Mouse (Mus musculus) left cerebral cortex, adult 9 months (tissue): ENCODE data around the gene Dxo.

ENCODE experiments used
- DNase-seq, 2 experiments: peaks; one replicate each; pipeline ENCODE4 v3.0.0; 2022; ENCODE audit warnings: low spot score in 2 of 2

Dxo gene

DNA sequence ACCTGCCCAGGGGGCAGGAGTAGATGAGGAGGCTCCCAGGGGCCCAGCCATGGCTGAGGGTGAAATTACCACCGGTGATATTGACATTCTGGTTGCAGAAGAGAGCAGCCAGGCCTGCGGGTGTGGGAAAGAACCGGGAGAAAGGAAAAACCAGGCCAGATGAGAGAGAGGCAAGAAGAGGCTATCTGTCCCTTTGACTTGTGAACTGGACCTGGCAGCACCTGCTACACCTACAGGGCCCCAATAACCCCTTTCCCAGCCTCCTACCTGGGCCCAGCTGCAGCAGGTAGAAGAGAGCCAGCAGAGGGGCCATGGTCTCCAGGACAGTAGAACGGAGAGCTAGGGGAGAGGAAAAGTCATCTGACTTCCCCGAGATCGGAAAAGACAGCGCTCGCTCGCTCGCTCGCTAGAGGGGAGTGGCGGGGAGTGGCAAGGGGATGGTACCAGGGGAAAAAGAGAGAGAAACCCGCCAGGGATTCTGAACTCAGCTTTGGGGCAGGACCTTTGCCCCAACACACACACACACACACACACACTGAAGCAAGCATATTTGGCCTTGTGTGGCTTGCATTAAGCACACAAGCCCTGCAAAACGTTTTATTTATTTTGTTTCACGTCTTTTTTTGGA, 45.0 kb downstream of the Dxo start, which contains the start of gene Gm20547:
Gene Gm20547, minus strand, starts transcription at position 360 of the 628 bp plus-strand sequence.
- DNase-seq, result no peak

DNA sequence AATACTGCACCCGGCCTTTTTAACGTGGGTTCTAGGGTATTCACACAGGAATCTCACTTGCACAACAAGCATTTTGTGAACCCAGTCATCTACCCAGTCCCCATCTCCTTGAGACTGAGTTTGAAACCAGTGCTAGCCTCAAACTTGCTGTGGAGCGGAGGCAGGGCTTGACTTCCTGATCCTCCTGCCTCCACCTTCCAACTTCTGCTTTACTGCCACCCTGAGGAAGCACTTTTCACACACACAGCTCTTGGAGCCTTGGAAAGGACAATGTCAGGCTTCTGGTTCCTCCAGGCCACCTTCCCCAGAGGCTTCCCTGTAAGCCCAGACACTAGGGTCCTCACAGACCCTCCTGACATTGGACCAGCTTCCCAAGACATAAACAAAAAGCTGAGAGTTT, 46.5 kb downstream of the Dxo start:
- DNase-seq, result no peak

DNA sequence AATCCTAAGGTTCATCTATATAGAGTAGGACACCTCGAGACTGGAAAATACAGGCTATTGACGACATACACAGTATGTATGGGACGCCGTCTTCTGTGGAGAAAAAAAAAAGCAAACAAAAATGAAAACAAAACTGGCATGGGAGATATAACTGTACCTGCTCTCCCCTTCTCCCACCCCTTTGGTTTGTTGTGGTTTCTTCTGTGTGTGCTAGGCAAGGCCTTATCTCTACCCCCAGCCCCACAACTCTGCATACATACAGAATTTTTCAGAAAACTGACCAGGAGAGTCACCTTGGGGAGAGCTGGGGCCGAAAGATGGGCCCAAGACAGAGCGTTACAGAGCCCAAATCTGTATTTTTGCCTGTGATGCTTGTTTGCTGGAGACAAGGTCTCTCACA, 47.9 kb downstream of the Dxo start:
- no peak for DNase-seq

DNA sequence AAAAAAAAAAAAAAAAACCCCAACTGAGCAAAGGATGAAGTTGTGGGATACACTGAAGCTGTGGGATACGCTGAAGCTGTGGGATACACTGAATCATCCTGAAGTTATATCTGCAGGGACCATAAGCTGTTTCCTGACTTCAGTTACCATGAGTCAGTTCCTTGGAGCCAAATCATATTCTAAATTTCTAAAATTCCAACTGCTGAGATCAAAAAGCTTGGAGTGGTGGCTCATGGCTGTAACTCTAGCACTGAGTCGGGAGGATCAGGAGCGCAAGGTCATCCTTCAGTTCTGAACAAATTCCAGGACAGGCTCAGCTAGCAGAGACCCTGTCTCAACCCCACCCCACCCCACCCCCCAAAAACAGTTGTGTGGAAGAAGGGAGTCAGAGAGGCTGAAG, 48.8 kb downstream of the Dxo start:
- DNase-seq, result no peak

DNA sequence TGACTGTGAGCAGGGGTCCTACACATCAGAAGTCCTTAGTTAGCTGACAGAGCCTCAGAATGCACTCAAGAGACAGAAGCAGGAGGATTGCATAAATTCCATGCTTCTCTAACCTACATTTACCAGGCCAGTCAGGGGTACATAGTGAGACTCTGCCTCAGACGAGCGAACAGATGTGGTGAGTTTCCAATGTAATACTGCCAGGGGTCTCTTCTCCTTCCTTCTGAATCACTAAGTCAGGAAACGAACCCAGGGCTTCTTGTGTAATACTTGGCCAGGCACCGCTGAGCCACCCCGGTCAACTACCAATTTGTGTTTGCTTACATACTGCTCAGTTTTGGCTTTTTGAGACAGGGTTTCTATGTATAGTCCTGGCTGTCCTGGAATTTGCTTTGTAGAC, 51.1 kb downstream of the Dxo start:
- no peak for DNase-seq
